Mouse (Mus musculus) bone marrow, adult 2 months (tissue): ENCODE results near the gene Vezt. TPM values are rescaled to one million over a fixed set of nuclear protein-coding genes. Genes with fewer than 3 reads are reported as not detected.

Source experiments
- H3K27ac ChIP-seq: fragments of 200-500 bp; 2 replicates; pipeline ENCODE4 v1.5.1; 2012; ENCODE audit warnings: low read depth, mild to moderate bottlenecking, control low read depth, inconsistent platforms, low read length; ENCODE audit not compliant: control insufficient read depth, poor library complexity, insufficient read depth
- H3K4me1 ChIP-seq: fragments of 200-500 bp; 2 replicates; pipeline ENCODE4 v1.6.1; 2011; ENCODE audit warnings: low read length; ENCODE audit not compliant: control insufficient read depth, insufficient read depth
- H3K4me3 ChIP-seq: fragments of 200-500 bp; replicated peaks from 2 replicates; pipeline ENCODE3; 2011; ENCODE audit warnings: mild to moderate bottlenecking, low read depth, low read length, control low read depth; ENCODE audit not compliant: control insufficient read depth
- CTCF ChIP-seq: fragments of 200-500 bp; IDR thresholded peaks from 2 replicates; pipeline ENCODE4 v1.5.1; 2011; ENCODE audit warnings: low read length, control low read depth; ENCODE audit not compliant: control insufficient read depth, insufficient read depth
- POLR2A ChIP-seq: fragments of 200-500 bp; IDR thresholded peaks from 2 replicates; pipeline ENCODE4 v1.6.1; 2011; ENCODE audit warnings: low read depth, mild to moderate bottlenecking, control low read depth, low read length, borderline replicate concordance; ENCODE audit not compliant: control insufficient read depth
- WGBS: fragments of 180-500 bp; shearing (Covaris S2); methylation state at CpG from one replicate; pipeline ENCODE4 v1.1.7; 2018; 5-methylcytosine and 5-hydroxymethylcytosine counted together
- polyA plus RNA-seq: library from polyadenylated mRNA; stranded (reverse); fragments of >200 nt; gene quantifications from 2 replicates; pipeline ENCODE4 v1.2.4, GENCODE M21; 2011; ENCODE audit warnings: low replicate concordance; ENCODE audit not compliant: missing spikeins, insufficient read depth, insufficient read length

Vezt gene
- polyA plus RNA-seq, 1 experiment = 7.9 TPM

DNA sequence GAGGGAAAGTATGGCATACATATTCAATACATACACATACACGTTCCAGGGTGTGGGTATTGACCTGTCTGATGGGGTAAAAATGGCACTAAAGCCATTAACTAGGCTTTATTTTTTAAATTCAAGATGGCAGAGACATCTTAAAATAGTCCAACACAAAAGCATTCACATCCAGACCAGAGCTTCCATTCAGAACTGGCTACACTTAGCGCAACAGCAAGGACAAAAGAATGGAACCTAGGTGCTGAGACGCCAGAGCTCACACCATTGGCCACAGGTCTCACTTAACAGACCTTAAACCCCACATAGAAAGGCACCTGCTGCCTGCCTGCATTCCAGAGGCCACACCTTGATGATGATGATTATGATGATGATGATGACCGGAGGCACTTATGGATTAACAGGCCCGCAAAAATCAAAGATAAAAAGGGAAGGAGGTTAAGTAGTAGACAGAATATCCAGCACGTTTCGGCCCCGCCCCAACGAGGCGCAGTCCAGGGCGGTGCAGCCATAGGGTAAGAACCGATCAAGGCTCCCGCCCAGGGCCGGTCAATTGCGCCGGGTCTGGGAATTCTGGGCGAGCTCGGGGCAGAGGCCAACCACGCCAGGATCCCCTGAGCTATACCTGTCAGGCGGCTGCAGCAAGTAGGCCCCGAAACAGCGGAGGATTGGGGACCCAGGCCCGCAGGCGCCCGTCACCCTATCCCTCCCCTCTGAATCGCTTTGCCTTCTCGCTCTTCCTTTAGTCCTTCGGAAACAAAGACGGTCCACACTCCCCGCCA lies 550 bp downstream of the Vezt start:
- TF ChIP-seq CTCF (no peak), POLR2A (no peak)
- 3% methylated on average over 30 of the region's 30 CpGs for WGBS
- Histone ChIP-seq H3K4me3 (peak overlapping the region; percentile 87), H3K4me1 (no peaks in the 10 kb centered on the region; the same call in none of the 2 replicates), H3K27ac (peak overlapping the region; percentile 24; the same call in 1 of the 2 replicates)

DNA sequence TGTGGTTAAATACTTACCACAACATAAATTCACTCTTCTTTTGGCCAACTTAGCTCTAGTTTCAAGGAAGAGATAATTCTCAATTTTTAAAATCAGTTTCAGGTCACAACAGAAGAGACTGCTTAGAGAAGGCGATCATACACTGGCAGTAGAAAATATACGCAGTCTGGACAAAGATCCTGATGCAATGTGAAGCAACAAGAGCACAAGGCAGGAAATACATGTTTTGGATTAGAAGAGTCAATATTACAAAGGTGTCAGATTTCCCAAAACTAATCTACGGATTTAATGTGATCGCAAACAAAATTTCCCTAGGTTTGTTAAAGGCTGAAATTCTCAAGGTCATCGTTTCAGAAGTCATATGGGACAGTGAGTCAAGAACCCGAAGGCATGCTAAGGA lies 4.5 kb downstream of the Vezt start:
- H3K4me3 ChIP-seq = no peak overlapping the region
- TF ChIP-seq POLR2A (no peak), CTCF (no peak)
- no peak overlapping the region for H3K27ac ChIP-seq
- 85% methylated on average over 6 of the region's 6 CpGs for WGBS
- H3K4me1 ChIP-seq = no peaks in the 10 kb centered on the region; the same call in 1 of the 2 replicates

DNA sequence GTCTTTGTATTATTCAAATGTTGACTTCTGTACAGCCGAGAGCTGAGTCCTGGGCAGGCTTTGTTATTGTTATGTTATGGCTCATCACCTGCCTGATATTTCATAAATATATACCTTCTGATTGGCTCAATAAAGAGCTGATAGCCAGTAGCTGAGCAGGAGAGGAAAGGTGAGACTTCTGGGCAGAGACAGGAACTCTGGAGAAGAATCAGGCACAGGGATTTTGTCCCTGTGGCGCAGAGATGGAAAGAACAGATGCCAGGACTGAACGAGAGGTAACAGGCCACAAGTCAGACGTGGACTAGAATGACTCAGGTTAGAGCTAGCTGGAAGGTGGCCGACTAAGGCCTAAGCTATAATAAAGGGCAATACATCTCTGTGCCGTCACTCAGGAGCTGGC lies 7.1 kb downstream of the Vezt start:
- TF ChIP-seq POLR2A (no peak), CTCF (no peak)
- 86% methylated on average over 6 of the region's 6 CpGs for WGBS
- no peak overlapping the region for H3K27ac ChIP-seq
- H3K4me3 ChIP-seq = no peak overlapping the region
- H3K4me1 ChIP-seq = no peaks in the 10 kb centered on the region

DNA sequence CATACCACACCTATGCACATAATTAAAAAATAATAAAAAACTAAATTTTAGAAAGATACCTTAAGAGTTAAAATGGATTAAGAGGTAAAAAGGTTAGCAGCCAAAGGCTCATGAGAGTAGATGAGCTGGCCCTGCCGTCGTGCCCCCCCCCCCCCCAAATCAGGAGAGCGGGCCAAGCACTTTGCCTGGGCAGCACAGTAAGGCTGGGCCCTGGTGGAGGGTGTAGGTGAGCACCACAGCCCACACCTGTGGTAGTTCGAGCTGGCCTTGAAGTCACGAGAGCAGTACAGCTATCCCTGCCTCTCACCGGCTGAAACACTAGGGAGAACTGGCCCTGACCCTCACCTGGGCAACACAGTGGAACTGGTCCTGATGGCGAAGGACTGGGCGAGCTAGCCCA lies 10.5 kb downstream of the Vezt start:
- TF ChIP-seq POLR2A = no peak
- no peak for TF ChIP-seq CTCF
- H3K27ac ChIP-seq = no peak overlapping the region
- 88% methylated on average over 8 of the region's 8 CpGs for WGBS

DNA sequence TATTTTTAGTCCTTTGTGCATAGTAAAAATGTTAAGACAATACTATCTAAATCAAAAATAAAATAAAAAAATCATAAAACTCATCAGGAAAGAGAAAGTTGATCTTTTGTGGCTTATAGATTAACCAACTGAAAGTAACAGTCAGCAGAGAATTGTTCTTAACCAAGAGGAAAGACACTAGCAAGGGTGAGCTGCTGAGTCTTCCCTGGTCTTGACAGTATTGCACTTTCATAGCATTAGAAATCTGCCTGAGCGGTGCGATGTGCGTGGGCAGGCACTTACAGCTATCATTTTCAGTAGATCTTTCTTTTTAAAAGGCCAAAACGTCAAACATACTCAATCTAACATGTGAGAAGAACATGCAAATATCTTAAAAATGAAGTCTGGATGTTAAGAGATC lies 14.6 kb downstream of the Vezt start:
- WGBS = 88% methylated on average over 4 of the region's 4 CpGs
- Histone ChIP-seq H3K4me3 (no peak overlapping the region), H3K27ac (no peak overlapping the region), H3K4me1 (no peaks in the 10 kb centered on the region)
- TF ChIP-seq POLR2A (no peak), CTCF (no peak)

More for the DNA sequence above, 10.5 kb downstream of the Vezt start:
- no peaks in the 10 kb centered on the region for H3K4me1 ChIP-seq
- H3K4me3 ChIP-seq = no peak overlapping the region

DNA sequence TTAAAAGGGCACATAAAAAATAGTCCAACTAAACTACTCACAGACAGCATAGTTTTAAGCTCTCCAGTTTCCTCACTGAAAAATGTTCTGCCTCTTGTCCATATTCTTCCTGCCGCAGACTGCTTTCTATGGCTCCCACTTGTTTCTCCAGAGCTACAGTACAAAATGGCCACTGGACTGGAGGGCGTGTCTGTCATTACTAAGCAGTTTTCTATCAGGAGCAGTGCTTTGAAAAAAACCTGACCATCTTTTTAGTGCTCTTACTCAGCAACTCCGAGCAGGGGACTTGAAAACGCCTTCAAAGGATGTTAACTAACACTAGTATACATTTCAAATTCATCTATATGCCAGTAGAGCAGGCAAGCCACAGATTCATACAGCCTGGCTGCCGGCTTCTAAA lies 15.0 kb downstream of the Vezt start:
- WGBS = 58% methylated on average over 5 of the region's 5 CpGs
- TF ChIP-seq CTCF (no peak), POLR2A (no peak)

DNA sequence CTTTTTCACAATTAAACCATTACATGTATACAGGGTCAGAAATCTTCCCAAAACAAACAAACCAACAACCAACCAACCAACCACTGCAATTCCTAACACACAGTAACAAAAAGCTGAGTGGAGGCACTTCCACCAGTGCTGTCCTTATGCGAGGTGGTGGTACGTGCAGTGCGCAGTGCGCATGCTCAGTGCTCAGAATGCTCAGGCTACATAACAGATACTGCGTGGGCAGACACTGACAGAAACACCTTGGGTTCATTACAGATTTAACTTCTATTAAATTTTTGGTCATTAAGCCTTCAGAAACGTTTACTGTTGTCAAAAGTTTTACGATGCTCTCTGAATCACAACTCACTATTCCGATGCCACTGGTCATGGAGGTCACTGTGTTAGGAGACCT lies 18.2 kb downstream of the Vezt start:
- H3K27ac ChIP-seq = no peak overlapping the region
- H3K4me3 ChIP-seq = no peak overlapping the region
- TF ChIP-seq POLR2A (no peak), CTCF (no peak)
- H3K4me1 ChIP-seq = no peaks in the 10 kb centered on the region
- WGBS = 92% methylated on average over 8 of the region's 8 CpGs

More for the DNA sequence above, 15.0 kb downstream of the Vezt start:
- H3K4me3 ChIP-seq = no peak overlapping the region
- no peak overlapping the region for H3K27ac ChIP-seq
- no peaks in the 10 kb centered on the region for H3K4me1 ChIP-seq

DNA sequence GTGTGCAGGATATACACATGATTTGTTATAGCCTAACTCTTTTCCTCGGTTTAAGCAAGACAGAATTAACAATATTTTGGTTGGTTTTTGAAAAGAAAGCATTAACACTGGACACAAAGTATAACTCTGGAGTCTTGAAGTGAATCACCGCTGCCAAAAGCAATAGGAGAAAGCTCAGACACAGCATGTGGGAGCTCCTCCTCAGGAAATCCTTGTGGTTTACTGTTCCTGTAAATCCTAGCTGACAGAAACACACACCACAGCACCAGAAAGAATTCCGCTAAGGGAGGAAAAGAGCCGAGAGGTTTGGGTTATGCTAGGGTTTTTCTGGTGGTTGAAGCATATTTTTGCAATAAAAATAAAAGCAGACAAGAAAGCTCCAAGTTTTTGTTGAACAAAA lies 21.4 kb downstream of the Vezt start:
- Histone ChIP-seq H3K4me1 (no peaks in the 10 kb centered on the region), H3K27ac (no peak overlapping the region), H3K4me3 (no peak overlapping the region)
- 13% methylated on average over 4 of the region's 4 CpGs for WGBS
- TF ChIP-seq CTCF (no peak), POLR2A (no peak)

DNA sequence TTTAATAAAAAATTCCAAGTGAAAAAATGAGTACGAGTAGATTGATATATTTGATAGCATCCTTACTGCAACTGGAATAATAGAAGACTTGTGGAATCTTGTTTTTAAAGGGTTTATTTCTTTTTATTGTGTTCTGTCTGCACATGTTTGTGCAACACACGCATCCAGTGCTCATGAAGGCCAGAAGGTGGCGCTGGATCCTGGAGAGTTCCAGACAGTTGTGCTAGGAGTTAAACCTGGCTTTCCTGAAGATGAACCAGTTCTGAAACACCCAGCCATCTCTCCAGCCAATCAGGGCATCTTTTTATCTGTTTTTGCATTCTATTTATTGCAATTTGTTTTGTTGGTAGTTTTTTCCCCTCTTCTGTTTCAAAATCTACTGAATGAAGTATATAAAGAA lies 22.4 kb downstream of the Vezt start:
- no peak for TF ChIP-seq POLR2A
- TF ChIP-seq CTCF = peak; percentile 77
- H3K4me3 ChIP-seq = no peak overlapping the region
- no peaks in the 10 kb centered on the region for H3K4me1 ChIP-seq
- H3K27ac ChIP-seq = no peak overlapping the region
- WGBS = 32% methylated on average over 3 of the region's 3 CpGs
